ENCODE assay signal across 19 mouse cellular contexts in genomic region chr5:106750168-106750567, GRCm38 (mm10). TPM values are rescaled to one million over a fixed set of nuclear protein-coding genes. Genes with fewer than 3 reads are reported as not detected.
DNase-seq lines count a peak whose midpoint lies in the region; ATAC-seq and TF ChIP-seq lines count a peak whose summit lies in the region.
"Had no signal": no experiment of that assay in that cellular context is flagged by ENCODE, and none has a peak within 500 bp of the region (broad histone marks: within the 10 kb centered on the region; RNA-seq: fewer than 3 reads in every experiment).

No protein-coding gene starts in this region.

- DNase-seq in forebrain, embryonic 11.5 days (ENCODE audit: low spot score) = peak; percentile 44
- DNase-seq in forebrain, embryonic 10.5 days (ENCODE audit: extremely low spot score, low spot score) = no peak
- no peak for DNase-seq in hindbrain, embryonic 11.5 days (ENCODE audit: low spot score)
- no peak for DNase-seq in stomach, postnatal 0 days (ENCODE audit: low spot score)
- DNase-seq: adrenal gland, adult 2 months; adrenal gland, postnatal 10 days; adrenal gland, postnatal 25 days; cerebellum, adult 11 months; cerebellum, adult 18-20 months; cerebellum, adult 8-10 months; cerebellum, adult 9-11 months; cerebellum, postnatal 14 days; cerebellum, postnatal 36 days; forebrain, postnatal 0 days had no signal

- H3K4me2 ChIP-seq in forebrain, embryonic 11.5 days (ENCODE audit: low read depth, low read length, severe bottlenecking) = no peak overlapping the region
- H3K4me2 ChIP-seq in hindbrain, embryonic 11.5 days (replicated peaks; ENCODE audit: low read depth, low read length) = no peak overlapping the region
- no peak overlapping the region for H3K4me2 ChIP-seq in stomach, postnatal 0 days (replicated peaks; ENCODE audit: low read depth)
- H3K4me2 ChIP-seq: embryonic facial prominence, embryonic 12.5 days; forebrain, embryonic 13.5 days; forebrain, embryonic 15.5 days had no signal

- H3K9me3 ChIP-seq in forebrain, embryonic 11.5 days (ENCODE audit: control insufficient read depth, low read length) = no peaks in the 10 kb centered on the region
- no peaks in the 10 kb centered on the region for H3K9me3 ChIP-seq in forebrain, embryonic 10.5 days
- H3K9me3 ChIP-seq in hindbrain, embryonic 11.5 days (ENCODE audit: control insufficient read depth, low read length) = no peaks in the 10 kb centered on the region
- no peaks in the 10 kb centered on the region for H3K9me3 ChIP-seq in stomach, postnatal 0 days (ENCODE audit: control insufficient read depth, low read length)
- H3K9me3 ChIP-seq: embryonic facial prominence, embryonic 10.5 days; embryonic facial prominence, embryonic 12.5 days; forebrain, embryonic 13.5 days; forebrain, embryonic 15.5 days had no signal

- no peak for TF ChIP-seq CTCF in stomach, postnatal 0 days (IDR thresholded peaks at IDR 0.05; ENCODE audit: low read depth)

- no peak for ATAC-seq in forebrain, embryonic 11.5 days (replicated peaks; ENCODE audit: low FRiP score)
- ATAC-seq in hematopoietic stem cell, adult 5-6 weeks (replicated peaks in 1 of 2; ENCODE audit: insufficient read depth in 1 of 2, low FRiP score in 2 of 2, low TSS enrichment in 1 of 2, low read depth in 1 of 2, poor library complexity in 2 of 2, severe bottlenecking in 2 of 2) = peak; percentile 90 to 94
- no peak for ATAC-seq in hindbrain, embryonic 11.5 days (ENCODE audit: low FRiP score)
- ATAC-seq in stomach, postnatal 0 days (ENCODE audit: low FRiP score, low TSS enrichment) = no peak
- ATAC-seq: forebrain, embryonic 13.5 days; forebrain, embryonic 15.5 days; forebrain, postnatal 0 days had no signal

- no peak overlapping the region for H3K27ac ChIP-seq in forebrain, embryonic 11.5 days (ENCODE audit: low read depth, low read length)
- no peak overlapping the region for H3K27ac ChIP-seq in forebrain, embryonic 10.5 days
- no peak overlapping the region for H3K27ac ChIP-seq in hindbrain, embryonic 11.5 days (ENCODE audit: low read depth, low read length)
- H3K27ac ChIP-seq in stomach, postnatal 0 days (replicated peaks) = no peak overlapping the region
- H3K27ac ChIP-seq: embryonic facial prominence, embryonic 10.5 days; embryonic facial prominence, embryonic 12.5 days; forebrain, embryonic 13.5 days; forebrain, embryonic 15.5 days had no signal

- H3K36me3 ChIP-seq in forebrain, embryonic 11.5 days (ENCODE audit: control insufficient read depth, insufficient read depth, low read length) = no peaks in the 10 kb centered on the region
- H3K36me3 ChIP-seq in forebrain, embryonic 10.5 days (replicated peaks) = no peaks in the 10 kb centered on the region
- H3K36me3 ChIP-seq in hindbrain, embryonic 11.5 days (ENCODE audit: control insufficient read depth, insufficient read depth, low read length) = no peaks in the 10 kb centered on the region
- no peaks in the 10 kb centered on the region for H3K36me3 ChIP-seq in stomach, postnatal 0 days (ENCODE audit: control insufficient read depth, insufficient read depth, low read length)
- H3K36me3 ChIP-seq: embryonic facial prominence, embryonic 10.5 days; embryonic facial prominence, embryonic 12.5 days; forebrain, embryonic 15.5 days had no signal

- H3K4me1 ChIP-seq in forebrain, embryonic 11.5 days (replicated peaks; ENCODE audit: control insufficient read depth, insufficient read depth, low read length) = no peaks in the 10 kb centered on the region
- 0 out of 2 replicates have a peak, but pooled peaks cover 6% of the 10 kb centered on the region for H3K4me1 ChIP-seq in forebrain, embryonic 10.5 days
- no peaks in the 10 kb centered on the region for H3K4me1 ChIP-seq in hindbrain, embryonic 11.5 days (replicated peaks; ENCODE audit: control insufficient read depth, insufficient read depth, low read length)
- H3K4me1 ChIP-seq in stomach, postnatal 0 days (replicated peaks; ENCODE audit: control insufficient read depth, insufficient read depth) = no peaks in the 10 kb centered on the region
- H3K4me1 ChIP-seq: embryonic facial prominence, embryonic 12.5 days; forebrain, embryonic 13.5 days had no signal

- H3K27me3 ChIP-seq in forebrain, embryonic 11.5 days (ENCODE audit: control insufficient read depth, insufficient read depth, low read length) = no peaks in the 10 kb centered on the region
- no peaks in the 10 kb centered on the region for H3K27me3 ChIP-seq in forebrain, embryonic 10.5 days (ENCODE audit: poor library complexity, severe bottlenecking)
- no peaks in the 10 kb centered on the region for H3K27me3 ChIP-seq in hindbrain, embryonic 11.5 days (ENCODE audit: control insufficient read depth, insufficient read depth, low read length)
- no peaks in the 10 kb centered on the region for H3K27me3 ChIP-seq in stomach, postnatal 0 days (ENCODE audit: control insufficient read depth, insufficient read depth, low read length)
- H3K27me3 ChIP-seq: embryonic facial prominence, embryonic 12.5 days; forebrain, embryonic 13.5 days; forebrain, embryonic 15.5 days had no signal

- no peak for TF ChIP-seq EP300 in stomach, postnatal 0 days (optimal IDR thresholded peaks at IDR 0.05)

- no peak overlapping the region for H3K4me3 ChIP-seq in forebrain, embryonic 11.5 days (ENCODE audit: low read depth, low read length)
- H3K4me3 ChIP-seq in forebrain, embryonic 10.5 days = no peak overlapping the region
- no peak overlapping the region for H3K4me3 ChIP-seq in hindbrain, embryonic 11.5 days (ENCODE audit: low read depth, low read length)
- H3K4me3 ChIP-seq in stomach, postnatal 0 days (ENCODE audit: low read depth, low read length) = no peak overlapping the region
- H3K4me3 ChIP-seq: embryonic facial prominence, embryonic 10.5 days; embryonic facial prominence, embryonic 12.5 days; forebrain, embryonic 13.5 days; forebrain, embryonic 15.5 days had no signal

- no peak overlapping the region for H3K9ac ChIP-seq in forebrain, embryonic 11.5 days (ENCODE audit: low read length)
- H3K9ac ChIP-seq in hindbrain, embryonic 11.5 days (ENCODE audit: low read depth, low read length) = no peak overlapping the region
- H3K9ac ChIP-seq in stomach, postnatal 0 days (ENCODE audit: low read length) = no peak overlapping the region
- H3K9ac ChIP-seq: embryonic facial prominence, embryonic 12.5 days; forebrain, embryonic 13.5 days; forebrain, embryonic 15.5 days; forebrain, postnatal 0 days had no signal

- WGBS in forebrain, embryonic 11.5 days = 92% methylated on average over 2 of the region's 2 CpGs
- WGBS in forebrain, embryonic 10.5 days = 91% methylated on average over 2 of the region's 2 CpGs
- WGBS in hindbrain, embryonic 11.5 days = 87% methylated on average over 2 of the region's 2 CpGs
- 87% methylated on average over 2 of the region's 2 CpGs for WGBS in stomach, postnatal 0 days

RNA-seq across cellular contexts. Expression of gene Zfp644, which starts 53.1 kb away (rescaled TPM):
- 70.9 and 86.4 TPM in 2 replicates for polyA plus RNA-seq in forebrain, embryonic 11.5 days (2014; fragmentation: Nextera tagmentation; extraction: Ambion mirVana)
- 62.0 and 65.9 TPM in 2 replicates for polyA plus RNA-seq in forebrain, embryonic 10.5 days (2016; fragmentation: Nextera tagmentation; extraction: Ambion mirVana)
- 140 and 141 TPM in 2 replicates for total RNA-seq in hematopoietic stem cell, adult 5-6 weeks (2017)
- polyA plus RNA-seq in hindbrain, embryonic 11.5 days (2014; fragmentation: Nextera tagmentation; extraction: Ambion mirVana) = 86.4 and 119 TPM in 2 replicates
- polyA plus RNA-seq in stomach, postnatal 0 days (2015; fragmentation: Nextera tagmentation; extraction: Ambion mirVana) = 34.1 and 37.6 TPM in 2 replicates

Comparison
In these comparisons a context has a peak if more than half of its experiments do, and no peak if none do; other contexts are left out.
1. ATAC-seq: peak in hematopoietic stem cell, adult 5-6 weeks (2 of 2); none in forebrain, embryonic 11.5 days (single experiment), hindbrain, embryonic 11.5 days (single experiment) and stomach, postnatal 0 days (single experiment).